Mouse (Mus musculus): ENCODE results near the gene Olfr790. TPM values are rescaled to one million over a fixed set of nuclear protein-coding genes. Genes with fewer than 3 reads are reported as not detected.

Gene Olfr790
- polyA plus RNA-seq (2015; fragmentation: Nextera tagmentation; extraction: Ambion mirVana): not detected in 2 replicates

DNA sequence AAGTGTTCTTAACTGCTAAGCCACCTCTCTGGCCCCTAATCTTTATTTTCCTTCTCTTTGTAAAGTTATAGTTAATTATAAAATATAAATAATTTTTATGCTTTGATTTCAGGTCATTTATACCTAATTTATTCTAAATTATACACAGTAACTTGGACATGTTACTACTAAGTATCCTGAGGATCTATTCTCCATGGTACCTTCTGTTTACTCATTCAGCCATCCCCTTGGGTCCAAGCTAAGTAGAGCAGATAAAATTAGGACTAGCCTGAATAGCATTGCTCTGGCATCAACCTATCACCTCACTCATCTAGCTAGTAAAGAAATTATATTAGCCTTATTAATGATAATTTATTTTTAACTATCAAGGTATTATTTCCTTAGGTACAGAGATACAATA is at the start of gene Olfr790:
Olfr790 (plus strand) TSS at position 301 of the 400 bp plus-strand sequence.
- H3K9ac ChIP-seq (replicated peaks): no peak within 1 kb of the TSS
- H3K36me3 ChIP-seq: no peaks in the 10 kb centered on the region
- no peak within 1 kb of the TSS for H3K4me2 ChIP-seq
- no peak within 1 kb of the TSS for H3K27ac ChIP-seq (replicated peaks)
- ATAC-seq (ENCODE audit: low FRiP score): no peak
- no peak within 1 kb of the TSS for H3K4me3 ChIP-seq (replicated peaks)
- H3K9me3 ChIP-seq (replicated peaks): no peaks in the 10 kb centered on the region
- H3K27me3 ChIP-seq (replicated peaks): no peaks in the 10 kb centered on the region
- H3K4me1 ChIP-seq: no peaks in the 10 kb centered on the region

DNA sequence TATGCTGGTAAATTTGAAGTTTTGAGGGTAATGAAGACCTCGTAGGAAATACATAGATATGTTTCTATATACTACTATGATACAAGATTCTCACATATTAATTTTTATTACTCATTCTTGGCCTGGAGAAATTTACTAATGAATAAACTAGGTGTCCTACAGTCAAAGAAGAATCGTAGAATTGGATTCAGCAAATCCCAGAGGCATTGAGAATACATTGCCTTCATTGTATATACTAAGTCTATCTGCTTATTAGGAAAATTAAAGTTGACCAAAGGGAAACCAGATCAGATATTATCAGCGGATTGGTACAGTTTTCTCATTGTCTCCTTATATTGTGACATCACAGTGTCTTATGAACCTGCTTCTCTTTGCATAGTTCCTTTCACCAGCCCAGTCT is 36.7 kb upstream of the Olfr790 start, which contains the start of gene Olfr787:
Olfr787 (plus strand) TSS at position 301 of the 400 bp plus-strand sequence.
- no peak for ATAC-seq (ENCODE audit: low FRiP score)
- Histone ChIP-seq H3K36me3 (no peaks in the 10 kb centered on the region), H3K4me1 (no peaks in the 10 kb centered on the region), H3K9me3 (replicated peaks) (no peaks in the 10 kb centered on the region), H3K4me2 (no peak within 1 kb of the TSS), H3K27me3 (replicated peaks) (no peaks in the 10 kb centered on the region), H3K4me3 (replicated peaks) (no peak within 1 kb of the TSS), H3K27ac (replicated peaks) (no peak within 1 kb of the TSS), H3K9ac (replicated peaks) (no peak within 1 kb of the TSS)
- WGBS: 84% methylated on average over 3 of the region's 3 CpGs

DNA sequence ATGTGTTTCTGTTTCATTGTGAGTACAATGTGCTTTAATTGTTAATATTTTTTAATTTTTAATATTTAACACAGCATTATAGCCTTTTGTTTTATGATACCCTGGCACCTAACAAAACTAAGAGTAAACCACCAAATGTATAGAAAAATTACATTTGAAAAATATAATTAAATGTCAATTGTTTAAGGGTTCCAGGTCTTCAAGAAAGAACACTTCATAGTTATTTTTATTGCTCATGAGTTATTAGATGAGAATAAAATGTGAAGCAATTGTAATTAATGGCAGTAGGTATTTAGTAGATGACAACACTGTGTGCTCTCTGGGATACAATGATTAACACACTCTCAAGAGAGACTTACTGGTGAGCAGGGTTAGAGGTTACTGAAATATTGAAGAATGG is 27.6 kb upstream of the Olfr790 start, which contains the start of gene Olfr788:
Olfr788 (plus strand) TSS at position 301 of the 400 bp plus-strand sequence.
- no peak for ATAC-seq (ENCODE audit: low FRiP score)
- H3K36me3 ChIP-seq: no peaks in the 10 kb centered on the region
- no peak within 1 kb of the TSS for H3K27ac ChIP-seq (replicated peaks)
- no peaks in the 10 kb centered on the region for H3K4me1 ChIP-seq
- H3K4me3 ChIP-seq (replicated peaks): no peak within 1 kb of the TSS
- no peaks in the 10 kb centered on the region for H3K9me3 ChIP-seq (replicated peaks)
- H3K4me2 ChIP-seq: no peak within 1 kb of the TSS
- H3K9ac ChIP-seq (replicated peaks): no peak within 1 kb of the TSS
- no peaks in the 10 kb centered on the region for H3K27me3 ChIP-seq (replicated peaks)

DNA sequence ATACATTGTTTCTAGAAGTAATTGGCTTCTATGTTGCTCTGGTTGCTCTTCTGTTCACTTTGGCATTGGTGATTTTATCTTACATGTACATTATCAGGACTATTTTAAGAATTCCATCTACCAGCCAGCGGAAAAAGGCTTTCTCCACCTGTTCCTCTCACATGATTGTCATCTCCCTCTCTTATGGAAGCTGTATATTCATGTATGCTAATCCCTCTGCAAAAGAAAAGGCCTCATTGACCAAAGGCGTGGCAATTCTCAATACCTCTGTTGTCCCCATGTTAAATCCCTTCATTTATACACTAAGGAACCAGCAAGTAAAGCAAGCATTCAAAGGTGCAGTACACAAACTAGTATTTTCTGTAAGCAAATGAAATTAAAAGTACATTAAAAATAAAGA is 25.0 kb upstream of the Olfr790 start:
- H3K36me3 ChIP-seq: no peaks in the 10 kb centered on the region
- no peaks in the 10 kb centered on the region for H3K4me1 ChIP-seq
- no peak overlapping the region for H3K27ac ChIP-seq (replicated peaks)
- H3K27me3 ChIP-seq (replicated peaks): no peaks in the 10 kb centered on the region
- no peaks in the 10 kb centered on the region for H3K9me3 ChIP-seq (replicated peaks)
- 73% methylated on average over 2 of the region's 2 CpGs for WGBS
- H3K9ac ChIP-seq (replicated peaks): no peak overlapping the region
- H3K4me3 ChIP-seq (replicated peaks): no peak overlapping the region
- ATAC-seq (ENCODE audit: low FRiP score): no peak
- H3K4me2 ChIP-seq: no peak overlapping the region

DNA sequence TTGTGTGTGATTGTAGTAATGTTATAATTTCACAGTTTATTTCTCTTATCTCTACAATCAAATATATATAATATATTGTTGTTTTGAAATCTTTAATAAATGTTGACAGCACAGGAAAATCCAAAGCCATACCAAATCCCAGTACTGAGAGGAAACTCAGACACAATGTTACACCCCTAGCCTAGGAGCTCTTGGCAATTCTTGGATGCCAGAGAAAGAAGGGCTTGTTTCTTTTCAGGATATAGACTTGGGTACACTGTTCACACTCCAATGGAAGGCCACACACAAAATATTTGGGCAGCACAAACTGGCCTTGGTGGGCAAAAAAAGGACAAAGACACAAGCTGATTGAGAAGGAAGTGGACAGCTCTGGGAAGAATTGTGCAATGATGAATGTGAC is 24.6 kb upstream of the Olfr790 start:
- no peak for ATAC-seq (ENCODE audit: low FRiP score)
- no peak overlapping the region for H3K9ac ChIP-seq (replicated peaks)
- H3K27me3 ChIP-seq (replicated peaks): no peaks in the 10 kb centered on the region
- H3K4me3 ChIP-seq (replicated peaks): no peak overlapping the region
- H3K4me1 ChIP-seq: no peaks in the 10 kb centered on the region
- H3K27ac ChIP-seq (replicated peaks): no peak overlapping the region
- H3K9me3 ChIP-seq (replicated peaks): no peaks in the 10 kb centered on the region
- H3K36me3 ChIP-seq: no peaks in the 10 kb centered on the region
- H3K4me2 ChIP-seq: no peak overlapping the region

DNA sequence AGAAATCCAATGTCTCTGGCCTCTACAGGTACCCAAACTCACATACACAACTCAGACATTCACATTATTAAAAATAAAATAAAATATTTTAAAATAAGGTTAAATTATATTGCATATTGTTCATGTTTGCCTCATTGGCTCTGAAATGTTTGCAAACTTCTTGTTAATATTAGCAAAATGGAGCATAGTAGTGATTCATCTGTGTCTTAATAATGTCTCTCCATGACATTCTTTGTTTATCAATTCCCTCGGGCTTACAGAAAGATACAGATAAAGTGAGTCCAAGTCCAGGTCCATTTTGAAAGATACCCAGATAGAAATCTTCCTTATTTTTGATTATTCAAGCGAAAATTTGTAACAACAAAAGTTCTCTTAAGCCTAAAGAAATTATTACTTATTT is 13.8 kb upstream of the Olfr790 start, which contains the start of gene Olfr789:
Olfr789 (plus strand) TSS at position 301 of the 400 bp plus-strand sequence.
- Histone ChIP-seq H3K9me3 (replicated peaks) (no peaks in the 10 kb centered on the region), H3K4me1 (no peaks in the 10 kb centered on the region), H3K36me3 (no peaks in the 10 kb centered on the region), H3K4me2 (no peak within 1 kb of the TSS), H3K9ac (replicated peaks) (no peak within 1 kb of the TSS), H3K27me3 (replicated peaks) (no peaks in the 10 kb centered on the region), H3K4me3 (replicated peaks) (no peak within 1 kb of the TSS), H3K27ac (replicated peaks) (no peak within 1 kb of the TSS)
- ATAC-seq (ENCODE audit: low FRiP score): no peak
- 78% methylated on average over 2 of the region's 2 CpGs for WGBS

DNA sequence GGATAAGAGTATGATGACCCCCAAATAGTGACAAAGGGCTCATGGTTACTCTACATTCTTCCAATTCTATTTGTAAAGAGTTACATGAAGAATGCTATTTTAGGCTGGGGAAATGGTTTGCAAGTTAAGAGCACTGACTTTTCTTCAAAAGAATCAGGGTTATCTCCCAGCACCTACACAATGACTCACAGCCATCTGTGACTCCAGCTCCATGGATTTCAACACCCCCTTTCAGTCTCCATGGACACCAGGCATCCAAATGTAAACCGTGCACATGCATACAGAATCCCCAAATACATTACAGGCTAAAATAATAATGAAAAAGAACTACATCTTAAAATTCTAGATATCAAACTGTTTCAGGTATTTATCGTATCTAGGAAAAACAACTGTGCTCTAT is 8.2 kb upstream of the Olfr790 start:
- Histone ChIP-seq H3K27me3 (replicated peaks) (no peaks in the 10 kb centered on the region), H3K4me2 (no peak overlapping the region), H3K4me3 (replicated peaks) (no peak overlapping the region), H3K4me1 (no peaks in the 10 kb centered on the region), H3K9ac (replicated peaks) (no peak overlapping the region), H3K9me3 (replicated peaks) (no peaks in the 10 kb centered on the region), H3K36me3 (no peaks in the 10 kb centered on the region), H3K27ac (replicated peaks) (no peak overlapping the region)
- WGBS: 81% methylated on average over 2 of the region's 2 CpGs
- no peak for ATAC-seq (ENCODE audit: low FRiP score)

DNA sequence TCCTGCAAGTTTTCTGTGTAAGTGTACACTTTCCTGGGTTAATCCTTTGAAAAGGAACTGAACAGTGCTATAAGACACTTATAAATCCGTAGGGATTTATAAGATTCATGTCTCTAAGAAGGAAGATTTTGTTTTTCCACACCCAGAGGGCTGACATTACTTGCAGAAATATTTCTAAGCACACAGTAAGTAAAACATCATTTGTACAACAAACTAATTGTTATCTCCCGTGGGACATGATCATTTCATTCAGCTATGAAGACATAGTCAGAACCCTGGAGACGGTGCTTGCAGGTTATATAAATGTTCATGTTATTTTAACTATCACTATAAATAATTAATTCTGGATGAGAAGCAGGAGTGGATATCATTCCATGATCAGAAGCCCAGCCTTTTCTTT is 23.2 kb downstream of the Olfr790 start, which contains the start of gene Olfr791:
Olfr791 (plus strand) TSS at position 301 of the 400 bp plus-strand sequence.
- Histone ChIP-seq H3K4me2 (no peak within 1 kb of the TSS), H3K9ac (replicated peaks) (no peak within 1 kb of the TSS), H3K36me3 (no peaks in the 10 kb centered on the region), H3K27me3 (replicated peaks) (no peaks in the 10 kb centered on the region), H3K4me1 (no peaks in the 10 kb centered on the region), H3K9me3 (replicated peaks) (no peaks in the 10 kb centered on the region), H3K4me3 (replicated peaks) (no peak within 1 kb of the TSS), H3K27ac (replicated peaks) (no peak within 1 kb of the TSS)
- WGBS: 71% methylated on average over 3 of the region's 3 CpGs
- no peak for ATAC-seq (ENCODE audit: low FRiP score)

DNA sequence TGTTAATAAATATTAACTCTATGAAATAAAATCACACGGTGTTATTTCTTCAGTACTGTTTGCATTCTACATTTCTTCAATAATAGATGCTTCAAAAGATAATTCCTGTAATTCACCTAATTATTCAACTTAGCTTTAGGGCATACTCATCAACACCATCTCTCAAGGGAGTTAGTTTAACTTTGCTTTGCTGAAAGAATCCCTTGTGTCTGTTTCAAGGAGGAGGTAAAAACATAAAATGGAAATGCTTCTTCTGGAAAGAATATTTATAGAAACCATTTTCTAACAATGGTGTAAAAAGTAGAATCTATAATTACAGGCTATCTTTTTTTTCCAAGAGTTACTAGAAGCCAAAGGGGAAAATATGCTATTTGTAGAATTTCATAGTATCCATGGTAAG is 40.6 kb downstream of the Olfr790 start, which contains the start of gene Olfr792:
Olfr792 (plus strand) TSS at position 301 of the 400 bp plus-strand sequence.
- no peaks in the 10 kb centered on the region for H3K36me3 ChIP-seq
- H3K4me3 ChIP-seq (replicated peaks): no peak within 1 kb of the TSS
- ATAC-seq (ENCODE audit: low FRiP score): no peak
- no peaks in the 10 kb centered on the region for H3K27me3 ChIP-seq (replicated peaks)
- no peak within 1 kb of the TSS for H3K27ac ChIP-seq (replicated peaks)
- no peaks in the 10 kb centered on the region for H3K4me1 ChIP-seq
- 80% methylated on average over 1 of the region's 1 CpGs for WGBS
- no peak within 1 kb of the TSS for H3K9ac ChIP-seq (replicated peaks)
- H3K9me3 ChIP-seq (replicated peaks): no peaks in the 10 kb centered on the region
- H3K4me2 ChIP-seq: no peak within 1 kb of the TSS

DNA sequence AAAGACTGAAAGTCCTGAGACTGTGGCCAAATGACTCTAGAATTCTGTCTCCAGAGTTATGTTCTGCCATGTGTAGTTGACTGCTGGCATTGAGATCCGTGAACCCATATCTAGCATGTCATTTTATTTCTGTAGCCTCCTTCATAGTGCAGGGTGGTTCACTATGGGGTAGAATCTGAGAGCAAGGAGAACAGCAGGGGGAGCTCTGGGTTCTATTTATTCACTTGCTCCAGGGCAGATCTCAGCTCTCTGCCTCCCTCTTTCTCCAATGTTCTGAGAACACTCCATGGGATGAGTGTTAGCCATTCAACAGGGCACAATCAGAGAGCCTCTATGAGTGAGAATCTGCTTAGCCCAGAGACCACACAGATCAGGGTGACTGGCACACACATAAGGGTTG is 51.1 kb downstream of the Olfr790 start:
- Histone ChIP-seq H3K36me3 (no peaks in the 10 kb centered on the region), H3K9me3 (replicated peaks) (0 out of 2 replicates have a peak, but pooled peaks cover under 1% of the 10 kb centered on the region), H3K4me3 (replicated peaks) (no peak overlapping the region), H3K27me3 (replicated peaks) (no peaks in the 10 kb centered on the region), H3K9ac (replicated peaks) (no peak overlapping the region), H3K27ac (replicated peaks) (no peak overlapping the region), H3K4me2 (no peak overlapping the region), H3K4me1 (no peaks in the 10 kb centered on the region)
- no peak for ATAC-seq (ENCODE audit: low FRiP score)
- 48% methylated on average over 1 of the region's 1 CpGs for WGBS
